Mouse (Mus musculus): ENCODE measurements at regions not wholly inside any gene's neighbourhood (a gene's known extent, or its start where the extent isn't known, plus 50 kb on each side); places are given as distances from the start of the nearest gene placed in this dataset.

GRCm38 (mm10) chr6:51206712-51207505 is 225.6 kb upstream of the Nfe2l3 start:
- no peak for ATAC-seq (ENCODE audit: insufficient number of reproducible peaks, insufficient read depth, low FRiP score, low read depth)
- Histone ChIP-seq H3K36me3 (ENCODE audit: control insufficient read depth, insufficient read depth, low read length) (no peaks in the 10 kb centered on the region), H3K4me1 (ENCODE audit: control insufficient read depth, insufficient read depth, low read length) (peaks cover 4% of the 10 kb centered on the region; the same call in 1 of the 2 replicates), H3K4me3 (ENCODE audit: low read depth, low read length) (no peak overlapping the region), H3K9ac (replicated peaks; ENCODE audit: low read depth, low read length) (no peak overlapping the region), H3K4me2 (replicated peaks; ENCODE audit: low read depth, low read length) (no peak overlapping the region; the same call in 1 of the 2 replicates), H3K9me3 (ENCODE audit: control insufficient read depth, low read depth, low read length) (no peaks in the 10 kb centered on the region), H3K27ac (ENCODE audit: low read length) (no peak overlapping the region), H3K27me3 (ENCODE audit: control insufficient read depth, insufficient read depth, low read length) (peaks cover 8% of the 10 kb centered on the region)
- WGBS: 14% methylated on average over 11 of the region's 11 CpGs

DNA sequence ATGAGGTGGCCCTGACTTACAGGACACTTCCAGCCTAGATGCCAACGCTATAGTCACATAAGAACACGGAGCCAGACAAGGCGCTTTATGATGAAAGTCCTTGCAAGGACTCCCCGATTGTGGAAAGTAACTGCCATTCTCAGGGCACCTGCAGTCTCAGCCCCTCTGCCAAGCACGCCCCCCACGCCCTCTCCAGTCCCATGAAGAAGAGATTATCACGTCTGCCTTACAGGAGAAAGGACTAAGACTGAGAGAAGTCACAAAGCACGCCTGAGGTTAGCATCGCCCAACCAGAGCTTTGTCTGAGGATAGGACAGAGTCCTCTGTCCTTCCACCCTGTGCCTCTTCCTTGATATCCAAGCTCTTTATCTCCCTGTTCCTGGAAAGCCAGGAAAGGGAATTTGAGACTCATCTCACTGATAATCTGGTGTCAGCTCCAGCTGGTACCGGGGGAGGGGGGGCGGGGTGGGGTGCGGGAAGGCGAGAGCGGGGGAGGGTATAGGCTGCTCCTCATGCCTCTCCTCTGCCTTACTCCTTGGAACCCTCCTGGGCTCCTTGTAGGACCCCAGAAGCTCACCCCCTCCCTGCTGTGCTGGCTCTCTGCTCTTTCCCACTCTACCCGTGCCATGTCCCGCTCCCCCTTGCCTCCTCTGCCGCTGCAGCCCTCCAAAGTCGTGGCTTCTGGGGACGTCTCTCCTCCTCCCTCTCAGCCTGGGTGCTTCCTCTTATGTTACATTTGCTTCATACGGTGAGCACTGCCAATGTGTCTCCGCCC is 224.7 kb upstream of the Nfe2l3 start:
- Histone ChIP-seq H3K9me3 (ENCODE audit: control insufficient read depth, low read depth, low read length) (no peaks in the 10 kb centered on the region), H3K27me3 (ENCODE audit: control insufficient read depth, insufficient read depth, low read length) (peaks cover 8% of the 10 kb centered on the region), H3K4me3 (ENCODE audit: low read depth, low read length) (no peak overlapping the region), H3K9ac (replicated peaks; ENCODE audit: low read depth, low read length) (no peak overlapping the region), H3K4me1 (ENCODE audit: control insufficient read depth, insufficient read depth, low read length) (peaks cover 6% of the 10 kb centered on the region; the same call in 1 of the 2 replicates), H3K4me2 (replicated peaks; ENCODE audit: low read depth, low read length) (peak overlapping the region; percentile 15), H3K27ac (ENCODE audit: low read length) (no peak overlapping the region), H3K36me3 (ENCODE audit: control insufficient read depth, insufficient read depth, low read length) (no peaks in the 10 kb centered on the region)
- ATAC-seq (ENCODE audit: insufficient number of reproducible peaks, insufficient read depth, low FRiP score, low read depth): no peak; the same call in 1 of the 2 replicates
- 4% methylated on average over 21 of the region's 21 CpGs for WGBS

- no peaks in the 10 kb centered on the region for H3K36me3 ChIP-seq (ENCODE audit: control insufficient read depth, insufficient read depth, low read length)
- peaks cover 6% of the 10 kb centered on the region; the same call in 1 of the 2 replicates for H3K4me1 ChIP-seq (ENCODE audit: control insufficient read depth, insufficient read depth, low read length)
- H3K4me3 ChIP-seq (ENCODE audit: low read depth, low read length): no peak overlapping the region
- WGBS: 3% methylated on average over 6 of the region's 6 CpGs
- H3K27ac ChIP-seq (ENCODE audit: low read length): no peak overlapping the region
- no peak for ATAC-seq (ENCODE audit: insufficient number of reproducible peaks, insufficient read depth, low FRiP score, low read depth)
- no peaks in the 10 kb centered on the region for H3K9me3 ChIP-seq (ENCODE audit: control insufficient read depth, low read depth, low read length)
- peaks cover 8% of the 10 kb centered on the region for H3K27me3 ChIP-seq (ENCODE audit: control insufficient read depth, insufficient read depth, low read length)
- no peak overlapping the region for H3K4me2 ChIP-seq (replicated peaks; ENCODE audit: low read depth, low read length)
- H3K9ac ChIP-seq (replicated peaks; ENCODE audit: low read depth, low read length): no peak overlapping the region
These were observed 223.6 kb upstream of the Nfe2l3 start for GRCm38 (mm10) chr6:51208660-51209396.

DNA sequence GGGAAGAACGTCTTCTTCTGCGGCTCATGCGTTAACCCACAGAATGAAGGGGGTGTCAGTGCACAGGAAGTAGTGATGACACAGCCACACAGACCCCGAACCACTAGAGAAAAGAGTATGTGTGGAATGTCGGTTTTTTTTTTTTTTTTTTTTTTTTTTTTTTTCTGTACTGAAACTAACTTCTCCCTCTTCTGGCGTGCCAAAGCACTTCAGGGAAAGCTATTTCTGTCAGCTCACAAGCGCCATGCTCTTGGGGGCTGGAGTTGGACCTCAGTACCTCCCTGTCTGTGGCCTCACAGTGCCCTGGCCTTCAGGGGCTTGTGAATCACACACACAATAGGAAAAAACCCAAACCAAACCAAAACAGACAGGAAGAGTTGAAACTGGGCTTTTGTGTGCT is 221.1 kb upstream of the Nfe2l3 start:
- Histone ChIP-seq H3K4me1 (ENCODE audit: control insufficient read depth, insufficient read depth, low read length) (peaks cover 9% of the 10 kb centered on the region; the same call in 1 of the 2 replicates), H3K9ac (replicated peaks; ENCODE audit: low read depth, low read length) (no peak overlapping the region), H3K27ac (ENCODE audit: low read length) (no peak overlapping the region), H3K4me3 (ENCODE audit: low read depth, low read length) (no peak overlapping the region), H3K9me3 (ENCODE audit: control insufficient read depth, low read depth, low read length) (no peaks in the 10 kb centered on the region), H3K36me3 (ENCODE audit: control insufficient read depth, insufficient read depth, low read length) (no peaks in the 10 kb centered on the region), H3K4me2 (replicated peaks; ENCODE audit: low read depth, low read length) (0 out of 2 replicates have a peak overlapping the region, but pooled peaks have one; percentile 3), H3K27me3 (ENCODE audit: control insufficient read depth, insufficient read depth, low read length) (peaks cover 6% of the 10 kb centered on the region)
- no peak for ATAC-seq (ENCODE audit: insufficient number of reproducible peaks, insufficient read depth, low FRiP score, low read depth)
- WGBS: 10% methylated on average over 7 of the region's 7 CpGs

DNA sequence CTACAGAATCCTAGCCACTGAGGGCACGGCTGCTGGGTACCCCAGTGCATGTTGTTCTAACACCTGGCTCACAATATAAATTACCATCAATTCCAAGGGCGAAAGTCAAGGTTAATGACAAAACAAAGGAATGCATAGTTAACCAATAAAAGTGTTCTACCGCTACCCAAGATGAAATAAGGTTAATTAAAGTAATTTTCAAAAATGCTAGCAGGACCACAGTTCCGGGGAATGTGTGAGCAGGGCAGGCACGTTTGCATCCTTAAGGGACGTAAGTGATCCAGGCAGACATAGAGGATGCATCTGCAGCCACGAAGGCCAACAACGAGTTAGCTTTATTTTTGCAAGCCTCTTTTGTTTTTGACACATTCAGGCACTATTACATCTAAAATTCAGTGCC is 220.3 kb upstream of the Nfe2l3 start:
- Histone ChIP-seq H3K4me2 (replicated peaks; ENCODE audit: low read depth, low read length) (no peak overlapping the region), H3K9ac (replicated peaks; ENCODE audit: low read depth, low read length) (no peak overlapping the region), H3K4me1 (ENCODE audit: control insufficient read depth, insufficient read depth, low read length) (peaks cover 9% of the 10 kb centered on the region; the same call in 1 of the 2 replicates), H3K36me3 (ENCODE audit: control insufficient read depth, insufficient read depth, low read length) (no peaks in the 10 kb centered on the region), H3K27me3 (ENCODE audit: control insufficient read depth, insufficient read depth, low read length) (peaks cover 1% of the 10 kb centered on the region; the same call in 1 of the 2 replicates), H3K9me3 (ENCODE audit: control insufficient read depth, low read depth, low read length) (no peaks in the 10 kb centered on the region), H3K27ac (ENCODE audit: low read length) (no peak overlapping the region), H3K4me3 (ENCODE audit: low read depth, low read length) (no peak overlapping the region)
- no peak for ATAC-seq (ENCODE audit: insufficient number of reproducible peaks, insufficient read depth, low FRiP score, low read depth)
- WGBS: 90% methylated on average over 8 of the region's 8 CpGs

DNA sequence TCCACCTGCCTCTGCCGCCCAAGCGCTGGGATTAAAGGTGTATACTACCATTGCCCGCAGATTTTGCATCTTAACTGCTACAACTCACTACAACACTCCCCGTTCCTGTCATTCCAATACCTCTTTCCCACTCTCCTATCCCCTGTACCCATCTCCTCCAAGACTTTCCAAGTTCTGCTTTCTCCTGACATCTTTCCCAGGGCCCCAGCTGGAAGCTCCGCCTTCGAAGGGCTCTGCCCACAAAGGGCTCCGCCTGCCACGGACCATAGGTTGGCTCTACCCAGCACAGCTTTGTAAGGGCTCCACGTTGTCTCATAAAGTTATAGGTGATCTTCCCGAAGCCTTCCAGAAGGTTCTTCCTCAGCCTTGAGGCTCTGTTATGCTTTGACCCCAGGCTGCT is 217.1 kb upstream of the Nfe2l3 start:
- Histone ChIP-seq H3K27me3 (ENCODE audit: control insufficient read depth, insufficient read depth, low read length) (no peaks in the 10 kb centered on the region), H3K4me3 (ENCODE audit: low read depth, low read length) (no peak overlapping the region), H3K27ac (ENCODE audit: low read length) (no peak overlapping the region), H3K36me3 (ENCODE audit: control insufficient read depth, insufficient read depth, low read length) (no peaks in the 10 kb centered on the region), H3K4me2 (replicated peaks; ENCODE audit: low read depth, low read length) (no peak overlapping the region), H3K4me1 (ENCODE audit: control insufficient read depth, insufficient read depth, low read length) (peaks cover 9% of the 10 kb centered on the region; the same call in 1 of the 2 replicates), H3K9me3 (ENCODE audit: control insufficient read depth, low read depth, low read length) (no peaks in the 10 kb centered on the region), H3K9ac (replicated peaks; ENCODE audit: low read depth, low read length) (no peak overlapping the region)
- WGBS: 77% methylated on average over 10 of the region's 10 CpGs
- no peak for ATAC-seq (ENCODE audit: insufficient number of reproducible peaks, insufficient read depth, low FRiP score, low read depth)

GRCm38 (mm10) chr6:51216472-51216871 is 216.0 kb upstream of the Nfe2l3 start:
- no peak for ATAC-seq (ENCODE audit: insufficient number of reproducible peaks, insufficient read depth, low FRiP score, low read depth)
- Histone ChIP-seq H3K27me3 (ENCODE audit: control insufficient read depth, insufficient read depth, low read length) (no peaks in the 10 kb centered on the region), H3K4me1 (ENCODE audit: control insufficient read depth, insufficient read depth, low read length) (peaks cover 8% of the 10 kb centered on the region; the same call in 1 of the 2 replicates), H3K4me3 (ENCODE audit: low read depth, low read length) (no peak overlapping the region), H3K4me2 (replicated peaks; ENCODE audit: low read depth, low read length) (no peak overlapping the region), H3K9me3 (ENCODE audit: control insufficient read depth, low read depth, low read length) (no peaks in the 10 kb centered on the region), H3K9ac (replicated peaks; ENCODE audit: low read depth, low read length) (no peak overlapping the region), H3K36me3 (ENCODE audit: control insufficient read depth, insufficient read depth, low read length) (no peaks in the 10 kb centered on the region), H3K27ac (ENCODE audit: low read length) (no peak overlapping the region)
- WGBS: 48% methylated on average over 8 of the region's 8 CpGs

- no peak overlapping the region for H3K4me3 ChIP-seq (ENCODE audit: low read depth, low read length)
- ATAC-seq (ENCODE audit: insufficient number of reproducible peaks, insufficient read depth, low FRiP score, low read depth): no peak
- 0 out of 2 replicates have a peak, but pooled peaks cover 3% of the 10 kb centered on the region for H3K4me1 ChIP-seq (ENCODE audit: control insufficient read depth, insufficient read depth, low read length)
- H3K4me2 ChIP-seq (replicated peaks; ENCODE audit: low read depth, low read length): no peak overlapping the region
- no peaks in the 10 kb centered on the region for H3K36me3 ChIP-seq (ENCODE audit: control insufficient read depth, insufficient read depth, low read length)
- H3K9me3 ChIP-seq (ENCODE audit: control insufficient read depth, low read depth, low read length): no peaks in the 10 kb centered on the region
- H3K27me3 ChIP-seq (ENCODE audit: control insufficient read depth, insufficient read depth, low read length): no peaks in the 10 kb centered on the region
- H3K9ac ChIP-seq (replicated peaks; ENCODE audit: low read depth, low read length): no peak overlapping the region
- no peak overlapping the region for H3K27ac ChIP-seq (ENCODE audit: low read length)
- WGBS: 82% methylated on average over 12 of the region's 12 CpGs
These were observed 212.8 kb upstream of the Nfe2l3 start for GRCm38 (mm10) chr6:51219691-51220090.

Measured in stomach, embryonic 14.5 days (tissue).